Mouse (Mus musculus) spleen, adult 2 months (tissue): ENCODE data around the gene Rps6ka1.

ENCODE experiments used
- CTCF ChIP-seq: fragments of 200-500 bp; IDR thresholded peaks from 2 replicates; pipeline ENCODE4 v1.5.1; 2011; ENCODE audit warnings: mild to moderate bottlenecking, inconsistent platforms; ENCODE audit not compliant: insufficient read depth, insufficient read length, insufficient replicate concordance; ENCODE audit errors: extremely low read depth
- POLR2A ChIP-seq: fragments of 200-500 bp; IDR thresholded peaks from 2 replicates; pipeline ENCODE4 v1.6.1; 2011; ENCODE audit warnings: low read depth, low read length, inconsistent platforms

DNA sequence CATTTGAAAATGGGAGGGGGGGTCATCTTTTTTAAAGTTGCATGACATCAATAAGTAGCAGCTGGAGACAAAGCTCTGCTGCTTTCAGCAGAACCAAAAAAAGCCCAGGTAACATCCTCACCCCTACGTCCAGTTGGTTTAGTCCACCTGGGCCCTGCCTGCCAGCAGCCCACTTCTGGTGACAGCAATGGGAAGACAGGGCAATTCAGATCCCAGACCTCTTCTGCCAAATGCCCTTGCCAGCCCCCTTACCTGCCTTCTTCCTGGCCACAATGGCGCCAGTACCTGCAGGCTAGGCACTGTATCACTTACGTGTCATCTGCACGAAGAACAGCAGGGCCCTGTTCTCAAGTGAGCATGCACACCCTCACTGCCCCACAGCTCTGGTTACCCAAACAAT lies 2.3 kb downstream of the Rps6ka1 start:
- TF ChIP-seq POLR2A (no peak), CTCF (no peak)
